Mouse (Mus musculus) brain, embryonic 14.5 days (tissue): ENCODE measurements at regions not wholly inside any gene's neighbourhood (a gene's known extent, or its start where the extent isn't known, plus 50 kb on each side); places are given as distances from the start of the nearest gene placed in this dataset.

Experiments used
- CTCF ChIP-seq: fragments of 200-500 bp; IDR thresholded peaks from 2 replicates; pipeline ENCODE4 v1.5.1; 2012; ENCODE audit warnings: inconsistent platforms, mild to moderate bottlenecking, moderate library complexity, borderline replicate concordance; ENCODE audit not compliant: insufficient read depth, insufficient read length; ENCODE audit errors: extremely low read depth
- POLR2A ChIP-seq: fragments of 200-500 bp; IDR thresholded peaks from 2 replicates; pipeline ENCODE4 v1.6.1; 2012; ENCODE audit warnings: mild to moderate bottlenecking, inconsistent platforms, borderline replicate concordance; ENCODE audit not compliant: poor library complexity, insufficient read depth, insufficient read length, severe bottlenecking; ENCODE audit errors: extremely low read depth

DNA sequence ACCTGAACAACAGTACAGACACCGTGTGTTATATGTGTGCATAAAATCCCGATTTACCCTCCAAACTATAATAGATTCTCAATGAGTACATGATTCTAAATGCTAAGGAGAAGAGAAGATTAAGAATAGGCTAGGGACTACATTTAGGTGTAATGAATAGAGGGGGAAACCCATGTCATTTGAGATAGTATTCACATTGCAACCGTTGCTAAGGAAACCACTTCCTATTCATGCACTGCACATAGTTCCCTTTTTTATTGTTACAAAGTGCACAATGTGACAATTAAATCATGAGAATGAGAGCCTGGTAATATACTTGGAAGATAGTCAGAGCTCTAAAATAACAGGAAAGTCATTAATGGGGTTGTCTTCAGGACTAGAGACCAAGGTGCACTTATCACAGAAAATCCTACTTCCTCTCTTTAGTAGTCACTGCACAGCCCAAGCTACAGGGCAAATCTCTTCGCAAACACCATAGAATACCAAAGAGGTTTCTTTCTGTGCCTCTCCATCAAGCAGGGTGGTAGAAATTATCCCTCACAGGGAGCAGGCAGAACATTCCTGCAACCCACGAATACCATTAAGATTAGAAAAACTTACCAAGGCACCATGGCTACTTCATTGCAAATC, 164.3 kb upstream of the Akirin2 start:
- TF ChIP-seq CTCF (no peak), POLR2A (no peak)
